Mouse (Mus musculus) midbrain, embryonic 15.5 days (tissue): ENCODE data around the gene P2ry1. TPM values are rescaled to one million over a fixed set of nuclear protein-coding genes. Genes with fewer than 3 reads are reported as not detected.

ENCODE experiments used
- ATAC-seq: fragments of 200-750 bp; cut with Nextera tagmentation; replicated peaks from 2 replicates; pipeline ENCODE4 v1.8.0; 2017; ENCODE audit warnings: moderate TSS enrichment
- H3K27ac ChIP-seq: fragments of 300-500 bp; sonication (generic); 2 replicates; pipeline ENCODE4 v1.5.1; 2015; ENCODE audit warnings: mild to moderate bottlenecking, inconsistent platforms
- H3K27me3 ChIP-seq: fragments of 300-500 bp; sonication (generic); replicated peaks from 2 replicates; pipeline ENCODE4 v1.6.1; 2015; ENCODE audit warnings: inconsistent platforms
- H3K36me3 ChIP-seq: fragments of 300-500 bp; sonication (generic); replicated peaks from 2 replicates; pipeline ENCODE4 v1.6.1; 2015; ENCODE audit warnings: inconsistent platforms
- H3K4me1 ChIP-seq: fragments of 300-500 bp; sonication (generic); 2 replicates; pipeline ENCODE4 v1.6.1; 2015; ENCODE audit warnings: inconsistent platforms
- H3K4me2 ChIP-seq: fragments of 300-500 bp; sonication (generic); 2 replicates; pipeline ENCODE4 v1.6.1; 2015; ENCODE audit warnings: inconsistent platforms, mild to moderate bottlenecking, moderate library complexity
- H3K4me3 ChIP-seq: fragments of 300-500 bp; sonication (generic); 2 replicates; pipeline ENCODE4 v1.5.1; 2015; ENCODE audit warnings: mild to moderate bottlenecking, inconsistent platforms
- H3K9ac ChIP-seq: fragments of 300-500 bp; sonication (generic); 2 replicates; pipeline ENCODE4 v1.6.1; 2015; ENCODE audit warnings: mild to moderate bottlenecking, inconsistent platforms
- H3K9me3 ChIP-seq: fragments of 300-500 bp; sonication (generic); 2 replicates; pipeline ENCODE4 v1.6.1; 2016; ENCODE audit warnings: inconsistent platforms
- WGBS: fragments of 180-500 bp; shearing (Covaris S2); methylation state at CpG from one replicate; pipeline ENCODE4 v1.1.7; 2015; ENCODE audit warnings: mixed read lengths; 5-methylcytosine and 5-hydroxymethylcytosine counted together
- polyA plus RNA-seq: library from polyadenylated mRNA; unstranded; fragments of >200 nt; fragmentation: Nextera tagmentation; extraction: Ambion mirVana; gene quantifications from 2 replicates; pipeline ENCODE4 v1.2.1, GENCODE M21; 2015

Gene P2ry1
- polyA plus RNA-seq, result 5.4 and 5.5 TPM in 2 replicates

DNA sequence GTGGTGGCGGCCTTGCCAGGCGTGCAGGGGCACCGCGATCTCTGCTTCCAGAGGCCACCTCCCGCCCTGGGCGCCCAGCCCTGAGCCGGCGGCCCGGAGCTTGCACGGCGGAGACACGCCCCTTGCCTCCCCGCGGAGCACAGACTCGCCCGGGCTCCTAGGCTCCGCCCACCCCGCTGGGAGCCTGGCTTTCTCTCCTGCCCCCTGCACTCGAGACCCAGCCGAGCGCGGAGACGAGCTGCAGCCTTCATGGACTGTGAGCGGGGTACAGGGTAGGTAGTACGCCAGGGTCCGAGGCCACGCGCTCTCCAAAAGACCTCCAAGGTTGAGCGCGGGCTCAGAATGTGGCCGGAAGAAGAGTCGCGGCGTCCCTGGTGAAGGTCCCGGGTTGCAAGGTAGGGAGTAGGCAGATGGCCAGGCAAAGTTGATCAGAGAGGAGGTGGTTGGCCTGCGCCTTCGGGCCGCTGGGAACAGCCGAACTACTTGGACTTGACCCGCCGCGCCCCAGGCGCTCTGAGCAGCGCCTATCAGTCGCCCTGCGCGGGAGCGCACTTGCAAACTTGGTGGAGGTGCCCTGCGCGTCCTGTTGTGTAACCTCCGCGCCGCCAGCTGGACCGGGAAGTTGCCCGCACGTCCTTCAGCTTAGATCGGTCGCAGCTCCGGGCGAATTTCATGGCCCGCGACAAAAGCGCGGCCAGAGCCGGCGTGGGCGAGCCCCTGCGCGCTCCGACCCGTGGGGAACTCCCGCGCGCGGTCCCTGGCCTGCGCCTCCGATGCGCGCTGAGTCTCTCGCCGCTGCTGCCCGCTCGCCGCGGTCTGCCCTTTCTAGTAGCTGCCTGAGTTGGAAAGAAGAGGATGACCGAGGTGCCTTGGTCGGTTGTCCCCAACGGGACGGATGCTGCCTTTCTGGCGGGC, at the start of gene P2ry1:
P2ry1 (plus strand) TSS at position 209 of the 915 bp plus-strand sequence.
- H3K9ac ChIP-seq, result peak within 1 kb of the TSS; percentile 58
- 0 out of 2 replicates have a peak, but pooled peaks cover 4% of the 10 kb centered on the region for H3K4me1 ChIP-seq
- under 1% methylated on average over 90 of the region's 90 CpGs for WGBS
- H3K27ac ChIP-seq, result no peak within 1 kb of the TSS
- peak; percentile 97 for ATAC-seq
- H3K4me3 ChIP-seq, result peak within 1 kb of the TSS; percentile 86
- H3K4me2 ChIP-seq, result peak within 1 kb of the TSS; percentile 98
- no peaks in the 10 kb centered on the region for H3K9me3 ChIP-seq
- H3K27me3 ChIP-seq, result peaks cover 5% of the 10 kb centered on the region; the same call in 1 of the 2 replicates
- no peaks in the 10 kb centered on the region for H3K36me3 ChIP-seq

DNA sequence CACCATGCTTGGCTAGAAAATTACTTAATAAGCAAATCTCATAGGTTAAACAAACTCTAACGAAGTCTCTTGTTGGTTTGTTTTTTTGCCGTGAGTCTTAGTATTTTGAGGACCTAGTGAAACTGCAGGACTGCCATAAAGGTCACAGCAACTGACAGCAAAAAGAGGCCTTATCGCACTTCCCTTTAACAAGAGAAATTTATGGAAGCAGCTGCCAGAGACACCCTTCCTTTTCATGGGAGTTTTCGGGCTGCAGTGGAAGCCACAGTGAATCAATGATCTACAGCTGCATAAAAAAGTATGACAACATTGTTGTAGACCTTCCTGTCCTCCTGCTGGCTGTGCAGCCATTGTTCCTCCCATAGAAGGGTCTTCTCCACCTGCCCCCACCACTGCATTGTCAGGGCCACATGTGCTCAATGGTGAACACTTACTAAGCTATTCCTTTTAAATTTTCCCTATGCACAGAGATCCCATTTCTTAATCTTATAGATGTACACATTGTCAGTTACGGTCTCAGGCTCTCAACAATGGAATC, 49.3 kb upstream of the P2ry1 start:
- H3K36me3 ChIP-seq, result no peaks in the 10 kb centered on the region
- H3K27me3 ChIP-seq, result no peaks in the 10 kb centered on the region
- ATAC-seq, result no peak
- no peaks in the 10 kb centered on the region for H3K9me3 ChIP-seq
- H3K4me2 ChIP-seq, result no peak overlapping the region
- H3K9ac ChIP-seq, result no peak overlapping the region
- 83% methylated on average over 5 of the region's 5 CpGs for WGBS
- no peak overlapping the region for H3K4me3 ChIP-seq
- H3K4me1 ChIP-seq, result no peaks in the 10 kb centered on the region
- no peak overlapping the region for H3K27ac ChIP-seq

DNA sequence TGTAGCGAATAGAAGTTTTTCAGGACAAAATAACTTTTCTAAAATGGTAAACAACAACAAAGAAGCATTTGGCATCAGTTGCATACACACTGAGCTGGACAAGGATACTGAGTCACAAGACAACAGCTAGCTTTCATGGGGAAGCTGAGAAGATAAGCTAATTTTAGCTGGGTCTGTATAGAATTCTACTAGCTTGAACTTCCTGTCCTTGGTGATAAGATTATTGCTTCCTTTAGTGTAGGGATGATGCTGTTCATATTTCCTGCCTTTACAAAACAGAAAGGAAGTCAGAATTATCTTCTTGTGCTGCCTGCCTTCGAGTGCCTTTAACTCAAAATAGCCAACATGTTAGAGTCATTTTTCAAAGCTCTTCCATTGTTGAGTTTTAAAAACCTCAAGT, 48.5 kb upstream of the P2ry1 start:
- ATAC-seq, result no peak
- WGBS, result 83% methylated on average over 2 of the region's 2 CpGs

DNA sequence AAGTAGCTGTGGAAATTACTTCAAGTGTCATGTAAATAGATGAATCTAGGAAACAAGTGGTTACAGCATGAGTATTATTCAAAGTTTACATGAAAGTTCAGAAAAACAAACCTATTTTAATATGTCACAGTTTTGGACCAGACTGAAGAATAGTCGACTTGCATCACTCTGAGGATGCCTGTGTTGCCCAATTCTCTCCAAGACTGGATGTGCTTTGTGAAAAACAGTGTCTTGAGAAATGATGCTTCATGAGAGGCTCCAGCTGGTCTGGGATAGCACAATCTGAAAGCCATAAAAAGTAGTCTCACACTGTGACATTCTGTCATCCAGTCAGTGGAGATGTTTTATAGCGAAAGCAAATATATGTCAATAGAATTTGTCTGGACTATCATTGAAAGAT, 43.8 kb upstream of the P2ry1 start:
- H3K9ac ChIP-seq, result no peak overlapping the region
- no peak overlapping the region for H3K4me3 ChIP-seq
- H3K9me3 ChIP-seq, result no peaks in the 10 kb centered on the region
- no peak for ATAC-seq
- H3K27ac ChIP-seq, result no peak overlapping the region
- H3K4me1 ChIP-seq, result no peaks in the 10 kb centered on the region
- no peak overlapping the region for H3K4me2 ChIP-seq
- H3K36me3 ChIP-seq, result no peaks in the 10 kb centered on the region
- 92% methylated on average over 2 of the region's 2 CpGs for WGBS
- no peaks in the 10 kb centered on the region for H3K27me3 ChIP-seq

More for the DNA sequence above, 48.5 kb upstream of the P2ry1 start:
- Histone ChIP-seq H3K36me3 (no peaks in the 10 kb centered on the region), H3K27ac (no peak overlapping the region), H3K27me3 (no peaks in the 10 kb centered on the region), H3K4me1 (no peaks in the 10 kb centered on the region), H3K4me2 (no peak overlapping the region), H3K4me3 (no peak overlapping the region), H3K9ac (no peak overlapping the region), H3K9me3 (no peaks in the 10 kb centered on the region)

DNA sequence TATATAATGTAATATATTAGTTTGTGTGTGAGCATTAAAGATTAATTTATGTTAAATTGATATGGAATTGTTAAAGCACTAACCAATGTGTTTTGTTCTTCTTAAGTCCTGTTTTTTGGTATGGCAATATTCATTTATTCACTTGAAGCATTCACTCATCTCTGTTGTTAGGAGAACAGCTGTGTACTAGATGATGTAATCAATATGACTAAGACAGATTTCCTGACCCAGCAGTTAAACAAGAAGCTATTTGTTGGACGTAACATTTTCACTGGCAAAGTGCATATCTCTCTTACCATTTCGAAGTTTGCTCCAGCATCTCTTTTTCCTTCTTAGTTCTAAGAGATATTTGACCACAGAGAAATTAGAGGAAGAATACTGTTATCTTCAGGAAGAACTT, 37.5 kb upstream of the P2ry1 start:
- no peak overlapping the region for H3K27ac ChIP-seq
- H3K27me3 ChIP-seq, result no peaks in the 10 kb centered on the region
- no peaks in the 10 kb centered on the region for H3K36me3 ChIP-seq
- H3K4me1 ChIP-seq, result no peaks in the 10 kb centered on the region
- 90% methylated on average over 2 of the region's 2 CpGs for WGBS
- ATAC-seq, result no peak
- no peak overlapping the region for H3K4me3 ChIP-seq
- H3K9ac ChIP-seq, result no peak overlapping the region
- H3K4me2 ChIP-seq, result no peak overlapping the region
- H3K9me3 ChIP-seq, result no peaks in the 10 kb centered on the region

DNA sequence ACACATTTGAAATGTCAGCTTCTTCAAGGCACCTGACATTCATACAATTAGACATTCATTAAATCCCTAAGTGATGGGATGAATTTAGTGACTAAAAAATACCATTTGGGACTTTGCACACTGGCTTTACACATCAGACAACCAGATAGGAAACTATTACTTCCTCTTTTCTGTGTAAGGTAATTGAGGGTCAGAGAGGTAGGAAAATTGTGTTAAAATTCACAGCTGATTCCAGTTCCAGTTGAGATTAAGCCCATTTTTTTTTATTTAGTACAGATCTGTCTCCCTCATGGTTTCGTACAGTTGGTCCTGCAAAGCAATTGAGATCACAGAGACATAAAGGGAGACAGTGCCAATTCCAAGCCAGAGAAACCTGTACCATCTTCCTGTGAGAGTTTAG, 27.7 kb upstream of the P2ry1 start:
- Histone ChIP-seq H3K9ac (no peak overlapping the region), H3K4me3 (no peak overlapping the region), H3K9me3 (no peaks in the 10 kb centered on the region), H3K4me2 (no peak overlapping the region), H3K27ac (no peak overlapping the region), H3K4me1 (no peaks in the 10 kb centered on the region), H3K27me3 (no peaks in the 10 kb centered on the region), H3K36me3 (no peaks in the 10 kb centered on the region)
- WGBS, result 80% methylated on average over 1 of the region's 1 CpGs
- ATAC-seq, result no peak

DNA sequence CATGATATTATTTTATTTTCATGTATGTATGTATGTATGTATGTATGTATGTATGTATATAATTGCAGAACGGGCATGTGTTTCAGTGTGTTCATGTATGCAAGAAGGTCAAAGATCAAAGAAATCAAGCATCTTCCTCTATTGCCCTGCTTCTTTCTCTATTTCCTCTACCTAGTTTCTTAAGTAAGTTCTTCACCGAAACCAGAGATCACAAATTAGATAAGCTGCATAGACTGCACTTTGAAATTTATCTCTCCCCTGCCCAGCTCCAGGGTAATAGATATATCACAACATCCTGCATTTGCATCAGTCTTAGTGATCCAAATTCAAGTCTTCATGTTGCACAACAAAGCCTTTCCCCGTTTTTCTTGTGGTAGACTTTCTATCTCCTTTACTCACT, 20.5 kb upstream of the P2ry1 start:
- 88% methylated on average over 3 of the region's 3 CpGs for WGBS
- Histone ChIP-seq H3K27me3 (no peaks in the 10 kb centered on the region), H3K4me2 (no peak overlapping the region), H3K27ac (no peak overlapping the region), H3K4me1 (no peaks in the 10 kb centered on the region), H3K36me3 (no peaks in the 10 kb centered on the region), H3K4me3 (no peak overlapping the region), H3K9me3 (no peaks in the 10 kb centered on the region), H3K9ac (no peak overlapping the region)
- ATAC-seq, result no peak

DNA sequence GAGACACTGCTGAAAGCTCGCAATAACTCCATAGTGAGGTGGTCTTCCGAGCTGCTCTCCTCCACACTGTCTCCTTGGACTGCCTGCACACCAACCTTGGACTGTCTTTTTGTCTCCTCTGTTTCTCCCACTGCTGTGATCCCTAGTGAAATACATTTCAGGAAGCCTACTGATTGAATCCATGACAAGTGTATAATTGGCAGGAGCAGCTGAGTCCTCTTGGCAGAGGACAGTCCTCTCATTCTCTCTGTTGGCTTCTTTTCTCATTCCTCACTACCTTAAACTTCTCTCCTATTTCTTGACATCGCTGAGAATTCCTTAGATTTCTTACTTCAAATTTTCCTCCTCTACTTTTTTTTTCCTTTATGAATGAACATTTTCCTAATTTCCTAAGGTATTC, 4.5 kb upstream of the P2ry1 start:
- no peak overlapping the region for H3K4me3 ChIP-seq
- no peak overlapping the region for H3K9ac ChIP-seq
- WGBS, result 87% methylated on average over 3 of the region's 3 CpGs
- H3K36me3 ChIP-seq, result no peaks in the 10 kb centered on the region
- no peak overlapping the region for H3K27ac ChIP-seq
- no peaks in the 10 kb centered on the region for H3K4me1 ChIP-seq
- no peaks in the 10 kb centered on the region for H3K9me3 ChIP-seq
- ATAC-seq, result no peak
- no peak overlapping the region for H3K4me2 ChIP-seq
- no peaks in the 10 kb centered on the region for H3K27me3 ChIP-seq

DNA sequence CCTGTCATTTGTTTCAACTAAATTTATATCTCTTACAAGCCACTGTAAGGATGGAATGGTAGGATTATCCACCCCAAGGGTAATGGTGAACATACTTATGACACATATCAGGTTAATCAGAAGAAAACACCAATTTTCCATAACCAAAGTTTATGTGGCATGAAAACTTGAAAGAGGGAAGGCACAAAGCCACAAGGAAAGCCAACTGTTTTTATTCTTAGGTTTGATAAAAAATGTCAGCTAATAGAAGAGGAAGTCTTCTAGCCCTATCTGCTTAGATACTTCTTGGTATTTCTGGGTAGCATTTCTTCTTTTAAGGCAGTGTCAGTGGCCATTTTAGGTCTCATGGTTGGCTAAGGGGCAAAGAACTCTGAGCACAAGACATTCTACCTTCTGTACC, 2.9 kb upstream of the P2ry1 start:
- ATAC-seq, result no peak
- no peak overlapping the region for H3K4me2 ChIP-seq
- no peak overlapping the region for H3K4me3 ChIP-seq
- H3K9me3 ChIP-seq, result no peaks in the 10 kb centered on the region
- no peak overlapping the region for H3K27ac ChIP-seq
- 0 out of 2 replicates have a peak, but pooled peaks cover 4% of the 10 kb centered on the region for H3K4me1 ChIP-seq
- H3K9ac ChIP-seq, result no peak overlapping the region
- peaks cover 5% of the 10 kb centered on the region; the same call in 1 of the 2 replicates for H3K27me3 ChIP-seq
- no peaks in the 10 kb centered on the region for H3K36me3 ChIP-seq

DNA sequence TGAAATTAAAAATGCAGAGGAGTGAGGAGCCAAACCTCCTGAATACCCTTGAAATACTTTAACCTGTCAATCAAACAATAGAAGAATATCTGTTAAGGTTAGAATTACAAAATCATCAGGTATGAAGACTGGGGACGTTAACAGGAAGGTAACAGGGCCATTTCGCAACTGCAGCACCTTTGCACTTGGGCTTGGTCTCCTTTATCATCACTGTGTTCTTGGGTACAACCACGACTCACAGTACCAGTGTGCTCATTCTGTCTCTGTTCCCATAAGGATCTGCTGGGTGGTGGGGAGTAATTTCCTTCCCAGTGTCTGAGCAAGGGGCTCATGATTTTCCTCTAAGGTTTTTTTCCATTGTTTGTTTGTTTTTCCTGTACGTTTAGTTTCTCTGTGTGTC, 1.8 kb upstream of the P2ry1 start:
- ATAC-seq, result no peak
- 0 out of 2 replicates have a peak, but pooled peaks cover 4% of the 10 kb centered on the region for H3K4me1 ChIP-seq
- no peaks in the 10 kb centered on the region for H3K9me3 ChIP-seq
- H3K27me3 ChIP-seq, result peaks cover 5% of the 10 kb centered on the region; the same call in 1 of the 2 replicates
- no peak overlapping the region for H3K27ac ChIP-seq
- no peak overlapping the region for H3K4me2 ChIP-seq
- no peaks in the 10 kb centered on the region for H3K36me3 ChIP-seq
- H3K9ac ChIP-seq, result no peak overlapping the region
- WGBS, result 78% methylated on average over 4 of the region's 4 CpGs
- H3K4me3 ChIP-seq, result no peak overlapping the region

DNA sequence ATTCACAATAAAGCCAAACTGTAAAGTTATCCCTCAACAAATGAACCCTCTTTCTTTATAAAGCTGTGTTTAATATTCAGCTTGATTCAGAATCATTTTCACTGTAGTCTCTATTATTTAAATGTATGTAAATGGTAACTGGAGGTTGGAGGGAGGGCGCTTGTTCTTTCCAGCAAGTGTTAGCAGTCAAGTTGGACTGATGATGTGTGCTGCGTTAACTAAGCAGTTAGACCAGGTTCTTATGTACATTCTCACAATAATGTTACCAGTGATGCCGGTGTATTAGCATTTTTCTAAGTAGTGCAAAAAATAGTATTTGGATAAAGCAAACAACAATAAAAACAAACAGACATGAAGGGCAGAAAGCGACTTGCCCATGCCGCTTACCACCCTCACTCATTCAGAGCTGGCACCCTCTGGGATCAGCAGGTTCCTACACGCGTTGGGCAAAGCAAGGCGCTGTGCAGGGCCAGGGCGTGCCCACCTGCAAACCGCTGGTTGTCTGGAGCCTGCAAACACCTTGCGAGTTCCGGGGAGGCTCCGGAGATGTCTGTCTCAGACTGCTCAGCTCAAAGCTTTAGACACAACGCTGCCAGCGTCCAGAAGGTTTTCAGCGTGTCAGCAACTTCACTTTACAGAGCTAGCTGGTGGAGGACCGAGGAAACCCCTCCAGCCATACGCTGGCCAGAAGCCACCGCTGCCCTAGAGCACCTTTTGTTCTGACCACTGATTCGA, 576 bp upstream of the P2ry1 start:
- peak overlapping the region; percentile 58 for H3K9ac ChIP-seq
- no peak overlapping the region for H3K27ac ChIP-seq
- peak overlapping the region; percentile 86 for H3K4me3 ChIP-seq
- H3K27me3 ChIP-seq, result peaks cover 5% of the 10 kb centered on the region; the same call in 1 of the 2 replicates
- peak; percentile 87 for ATAC-seq
- H3K36me3 ChIP-seq, result no peaks in the 10 kb centered on the region
- no peaks in the 10 kb centered on the region for H3K9me3 ChIP-seq
- WGBS, result 2% methylated on average over 20 of the region's 20 CpGs
- peak overlapping the region; percentile 98 for H3K4me2 ChIP-seq
- H3K4me1 ChIP-seq, result 0 out of 2 replicates have a peak, but pooled peaks cover 4% of the 10 kb centered on the region

DNA sequence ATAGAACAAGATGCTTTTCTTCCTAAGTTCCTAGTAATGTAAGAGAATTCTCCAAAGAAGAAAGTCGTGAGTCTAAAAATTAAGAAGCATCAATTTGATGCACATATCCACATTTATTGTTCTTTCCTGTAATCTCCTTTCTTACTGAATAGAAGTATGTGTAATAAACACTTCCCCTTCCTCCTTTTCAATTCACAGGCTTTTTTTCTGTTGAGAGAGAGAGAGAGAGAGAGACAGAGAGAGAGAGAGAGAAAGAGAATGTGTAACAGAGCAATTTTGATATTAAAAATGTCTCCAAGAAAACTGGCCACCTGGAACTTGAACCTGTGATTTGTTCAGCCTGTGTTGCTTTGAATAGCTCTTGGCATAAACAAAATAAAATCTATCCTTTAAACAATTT, 2.0 kb downstream of the P2ry1 start:
- Histone ChIP-seq H3K4me2 (peak overlapping the region; percentile 98; the same call in 1 of the 2 replicates), H3K4me3 (no peak overlapping the region), H3K27ac (no peak overlapping the region), H3K27me3 (peaks cover 5% of the 10 kb centered on the region; the same call in 1 of the 2 replicates), H3K9me3 (no peaks in the 10 kb centered on the region), H3K36me3 (no peaks in the 10 kb centered on the region), H3K9ac (no peak overlapping the region), H3K4me1 (0 out of 2 replicates have a peak, but pooled peaks cover 4% of the 10 kb centered on the region)
- no peak for ATAC-seq
- 73% methylated on average over 1 of the region's 1 CpGs for WGBS
